Comparison of ENCODE assay signal across 8 mouse cellular contexts in the genomic region with DNA sequence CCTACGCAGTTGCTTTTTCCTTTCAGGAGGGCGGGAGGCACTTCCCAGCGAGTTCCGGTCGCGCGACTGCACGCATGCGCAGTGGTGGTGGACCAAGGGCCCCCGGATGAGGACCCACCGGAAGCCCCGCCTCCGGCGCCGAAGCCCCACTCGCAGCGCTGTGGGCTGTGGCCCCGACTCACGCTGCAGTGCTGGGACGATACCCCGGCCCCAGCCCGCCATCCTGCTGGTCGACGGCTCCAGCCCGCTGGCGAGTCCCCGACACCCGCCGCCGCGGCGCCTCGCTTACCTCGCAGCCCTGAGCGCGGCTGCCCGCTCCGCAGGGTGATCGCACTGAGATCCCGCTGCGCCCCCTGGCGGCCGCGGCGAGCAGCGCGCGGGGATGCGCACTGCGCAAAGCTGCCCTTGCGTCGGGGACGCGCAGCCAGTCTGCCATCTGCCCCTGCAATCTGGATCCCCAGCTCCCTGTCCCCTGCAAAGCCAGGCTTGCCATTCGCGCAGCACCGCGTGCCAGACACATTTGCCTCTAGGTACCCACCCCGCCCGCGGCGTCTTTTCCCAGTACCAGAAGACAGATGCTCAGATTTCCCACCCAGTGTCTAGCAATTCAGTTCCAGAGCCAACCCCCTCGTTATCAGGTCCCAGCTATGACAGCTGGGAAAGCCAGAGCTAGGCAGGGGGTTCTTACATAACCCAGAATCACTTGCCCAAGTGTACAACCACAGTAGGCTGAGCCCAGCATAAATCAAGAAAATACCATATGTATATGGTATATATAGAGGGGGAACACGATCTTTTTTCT. TPM values are rescaled to one million over a fixed set of nuclear protein-coding genes. Genes with fewer than 3 reads are reported as not detected.
DNase-seq lines count a peak whose midpoint lies in the region; ATAC-seq and TF ChIP-seq lines count a peak whose summit lies in the region.

A gene (minus strand): TSS at position 343 of the 802 bp plus-strand sequence.

- WGBS in hindbrain, postnatal 0 days, result under 1% methylated on average over 54 of the region's 64 CpGs

- DNase-seq in WW6 (ENCODE audit: low read depth, low spot score), result peak; percentile 84
- DNase-seq in cerebellum, postnatal 4 days (ENCODE audit: low spot score in 2 of 2), result peak; percentile 98
- DNase-seq in gastrocnemius, adult 2 months, result peak; percentile 100
- DNase-seq in hindbrain, postnatal 0 days (ENCODE audit: low spot score), result peak; percentile 99
- peak; percentile 96 for DNase-seq in left cerebral cortex, adult 8-10 months (ENCODE audit: low spot score in 2 of 2)
- peak; percentile 98 to 99 for DNase-seq in right cerebral cortex, postnatal 10 days (ENCODE audit: low spot score in 2 of 2)
- peak; percentile 98 for DNase-seq in urinary bladder, postnatal 25 days (ENCODE audit: low spot score)

- no peaks in the 10 kb centered on the region for H3K27me3 ChIP-seq in hindbrain, postnatal 0 days (ENCODE audit: insufficient read depth, low read length)
- H3K27me3 ChIP-seq in megakaryocyte, embryonic 14.5 days (replicated peaks), result peaks cover 7% of the 10 kb centered on the region

- peak; percentile 92 for ATAC-seq in hindbrain, postnatal 0 days

- peak within 1 kb of the TSS; percentile 100 for H3K27ac ChIP-seq in gastrocnemius, adult 2 months
- peak within 1 kb of the TSS; percentile 100 for H3K27ac ChIP-seq in hindbrain, postnatal 0 days

- H3K4me2 ChIP-seq in hindbrain, postnatal 0 days (ENCODE audit: low read depth, low read length), result peak within 1 kb of the TSS; percentile 69

- peak within 1 kb of the TSS; percentile 78 for H3K9ac ChIP-seq in hindbrain, postnatal 0 days (replicated peaks; ENCODE audit: low read length)

- intact Hi-C loops in gastrocnemius, adult 2 months (cut with DNase I), result loop anchor here (1.0 to 5.0 kb wide), 3 partner anchors 24 to 59 kb away; a partner anchor contains a TSS

- no peaks in the 10 kb centered on the region for H3K36me3 ChIP-seq in hindbrain, postnatal 0 days (ENCODE audit: insufficient read depth, low read length)
- H3K36me3 ChIP-seq in megakaryocyte, embryonic 14.5 days (replicated peaks; ENCODE audit: low read length), result no peaks in the 10 kb centered on the region

- TF ChIP-seq CTCF in gastrocnemius, adult 2 months (IDR thresholded peaks at IDR 0.05), result no peak; the same call in 1 of the 2 replicates
- peak; percentile 64 for TF ChIP-seq CTCF in hindbrain, postnatal 0 days (IDR thresholded peaks at IDR 0.05; ENCODE audit: low read depth)

- peak within 1 kb of the TSS; percentile 95 for H3K4me3 ChIP-seq in gastrocnemius, adult 2 months
- peak within 1 kb of the TSS; percentile 57 for H3K4me3 ChIP-seq in hindbrain, postnatal 0 days (ENCODE audit: low read length)
- peak within 1 kb of the TSS; percentile 95 for H3K4me3 ChIP-seq in megakaryocyte, embryonic 14.5 days (replicated peaks)

- 0 out of 2 replicates have a peak, but pooled peaks cover 2% of the 10 kb centered on the region for H3K4me1 ChIP-seq in hindbrain, postnatal 0 days (ENCODE audit: insufficient read depth, low read length)
- H3K4me1 ChIP-seq in megakaryocyte, embryonic 14.5 days, result peaks cover 57% of the 10 kb centered on the region

- H3K9me3 ChIP-seq in hindbrain, postnatal 0 days (ENCODE audit: low read length), result no peaks in the 10 kb centered on the region
- H3K9me3 ChIP-seq in megakaryocyte, embryonic 14.5 days, result peaks cover 4% of the 10 kb centered on the region; the same call in 1 of the 2 replicates

RNA-seq across cellular contexts. Expression of the gene that starts here (rescaled TPM):
- 10 to 100 TPM in 1 of 2 experiments, 1 to 10 TPM in 1; 7.5 to 10.3 TPM for total RNA-seq in gastrocnemius, adult 2 months (2021)
- 8.1 and 9.4 TPM in 2 replicates for total RNA-seq in hindbrain, postnatal 0 days (2014; rRNA removed)
- 7.3 TPM in 2 replicates for polyA plus RNA-seq in hindbrain, postnatal 0 days (2015; fragmentation: Nextera tagmentation; extraction: Ambion mirVana)
- 10 to 100 TPM; 18.8 to 22.9 (median 21.6) TPM for total RNA-seq in left cerebral cortex, adult 8-10 months (2022)
- 1.6 and 1.8 TPM in 2 replicates for polyA plus RNA-seq in megakaryocyte, embryonic 14.5 days (2012; ENCODE audit: insufficient read depth, low replicate concordance)

Comparison
In these comparisons a context has a peak if more than half of its experiments do, and no peak if none do; other contexts are left out.
1. Peak in every context shown above with its lines: DNase-seq, ATAC-seq, H3K4me3 ChIP-seq and H3K27ac ChIP-seq.